Mouse (Mus musculus) lung, postnatal 14 days (tissue): ENCODE data around the gene Satb1.

Experiments used
- DNase-seq: peaks from one replicate; pipeline ENCODE4 v3.0.0; 2021

The Satb1 gene

DNA sequence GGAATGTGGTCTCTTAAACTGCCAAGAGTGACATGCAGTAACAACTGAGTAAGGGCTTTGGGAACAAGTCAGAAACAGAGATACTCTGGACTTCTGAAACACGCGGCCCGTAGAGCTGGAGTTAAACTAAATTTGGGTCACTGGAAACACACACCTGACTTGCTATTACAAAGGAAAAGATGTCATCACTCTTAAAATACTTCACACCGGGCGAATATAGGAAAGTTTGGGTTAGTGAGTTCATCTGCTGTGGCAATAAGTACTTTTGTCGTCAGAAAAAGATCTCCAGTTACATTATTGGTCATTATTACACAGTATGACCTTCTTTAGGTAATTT lies 19.3 kb downstream of the Satb1 start:
- no peak for DNase-seq

DNA sequence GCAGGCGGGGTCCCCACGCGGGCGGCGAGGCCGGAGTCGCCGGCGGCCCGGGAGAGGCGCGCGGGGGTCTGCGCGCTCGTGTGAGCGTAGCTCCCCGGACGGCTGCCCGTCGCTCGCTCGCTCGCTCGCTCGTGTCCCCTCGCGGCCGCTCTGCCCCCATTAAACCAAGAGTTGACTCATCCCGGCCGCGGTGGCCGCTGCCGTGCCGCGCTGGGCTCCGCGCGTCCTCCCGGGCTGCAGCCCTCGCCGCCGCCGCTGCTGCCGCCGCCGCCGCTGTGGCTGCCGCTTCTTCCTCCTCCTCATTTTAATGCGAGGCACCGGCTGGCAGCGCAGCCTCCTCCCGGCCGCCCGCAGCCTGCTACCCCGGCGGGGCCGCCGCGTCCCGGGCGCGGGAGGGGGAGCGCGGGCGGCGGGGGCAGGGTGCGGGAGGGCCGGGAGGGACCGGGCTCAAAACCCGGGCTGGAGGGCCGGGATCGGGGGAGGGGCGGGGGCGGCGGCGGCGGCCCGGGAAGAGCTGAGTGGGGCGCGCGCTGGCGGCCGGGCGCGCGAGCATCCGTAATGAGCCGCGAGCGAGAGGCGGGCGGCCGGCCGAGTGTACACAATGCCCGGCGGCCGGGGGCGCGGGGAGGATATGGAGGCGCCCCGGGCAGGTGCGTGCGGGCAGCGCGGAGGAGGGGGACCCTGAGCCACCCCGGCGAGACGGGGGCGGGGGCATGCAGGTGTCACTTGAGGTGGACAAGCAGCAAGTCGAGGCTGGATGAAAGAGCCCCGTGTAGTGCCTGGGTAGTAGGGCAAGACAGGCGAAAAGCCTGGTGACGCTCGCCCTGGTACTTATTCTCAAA lies 19.9 kb downstream of the Satb1 start:
- DNase-seq = peak; percentile 58

DNA sequence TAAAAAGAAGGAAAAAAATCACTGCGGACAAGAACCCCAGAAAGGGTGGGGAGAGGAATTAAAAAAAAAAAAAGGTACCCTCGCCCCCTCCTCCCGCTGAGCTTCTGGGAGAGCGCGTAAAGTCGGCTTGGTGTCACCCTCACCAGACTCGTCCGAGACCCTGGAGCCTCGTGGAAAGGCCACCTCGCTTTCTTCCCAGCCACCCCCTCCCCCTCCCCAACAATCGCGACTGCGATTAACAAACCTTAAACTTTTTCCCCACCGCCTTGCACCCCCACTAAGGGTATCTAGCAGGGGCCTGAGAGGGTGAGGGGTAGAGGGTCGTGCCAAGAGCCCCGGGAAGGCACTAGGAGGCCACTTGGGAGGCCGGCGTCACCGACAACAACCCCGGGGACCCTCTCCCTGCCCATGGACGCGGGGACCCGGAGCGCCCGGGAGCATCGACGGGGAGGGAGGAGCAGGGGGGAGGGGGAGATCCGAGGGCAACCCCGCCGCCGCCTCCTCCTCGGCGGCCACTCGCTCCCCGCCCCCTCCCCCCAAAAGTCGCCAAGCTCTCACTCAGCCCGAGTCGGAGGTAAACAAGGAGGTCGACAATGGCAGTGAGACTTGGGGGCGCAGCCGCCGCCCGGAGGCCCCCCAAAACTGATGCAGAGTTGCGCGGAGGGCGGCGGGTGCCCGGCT lies 20.7 kb downstream of the Satb1 start:
- DNase-seq = no peak

GRCm38 (mm10) chr17:51811911-51812260 lies 21.2 kb downstream of the Satb1 start:
- no peak for DNase-seq

GRCm38 (mm10) chr17:51811086-51811868 lies 21.8 kb downstream of the Satb1 start:
- DNase-seq = peak; percentile 56

DNA sequence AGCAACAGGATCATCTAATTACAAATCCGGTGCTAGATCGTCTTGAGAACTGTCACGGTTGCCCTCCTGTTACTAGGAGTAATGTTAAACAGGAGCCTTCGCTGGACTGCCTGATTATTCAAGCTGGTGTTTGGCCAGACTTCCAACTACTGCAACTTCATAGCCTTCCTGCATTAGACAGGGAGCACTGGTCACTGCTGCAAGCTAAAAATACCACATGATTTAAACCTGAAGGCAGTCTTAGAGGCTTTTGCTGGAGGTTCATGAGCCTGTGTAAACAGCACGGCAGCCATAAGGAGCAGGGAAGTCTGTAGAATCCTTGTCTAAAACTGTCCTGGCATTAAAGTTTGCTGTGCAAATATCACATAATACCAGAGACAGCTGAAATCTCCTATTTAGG lies 25.7 kb downstream of the Satb1 start:
- no peak for DNase-seq

DNA sequence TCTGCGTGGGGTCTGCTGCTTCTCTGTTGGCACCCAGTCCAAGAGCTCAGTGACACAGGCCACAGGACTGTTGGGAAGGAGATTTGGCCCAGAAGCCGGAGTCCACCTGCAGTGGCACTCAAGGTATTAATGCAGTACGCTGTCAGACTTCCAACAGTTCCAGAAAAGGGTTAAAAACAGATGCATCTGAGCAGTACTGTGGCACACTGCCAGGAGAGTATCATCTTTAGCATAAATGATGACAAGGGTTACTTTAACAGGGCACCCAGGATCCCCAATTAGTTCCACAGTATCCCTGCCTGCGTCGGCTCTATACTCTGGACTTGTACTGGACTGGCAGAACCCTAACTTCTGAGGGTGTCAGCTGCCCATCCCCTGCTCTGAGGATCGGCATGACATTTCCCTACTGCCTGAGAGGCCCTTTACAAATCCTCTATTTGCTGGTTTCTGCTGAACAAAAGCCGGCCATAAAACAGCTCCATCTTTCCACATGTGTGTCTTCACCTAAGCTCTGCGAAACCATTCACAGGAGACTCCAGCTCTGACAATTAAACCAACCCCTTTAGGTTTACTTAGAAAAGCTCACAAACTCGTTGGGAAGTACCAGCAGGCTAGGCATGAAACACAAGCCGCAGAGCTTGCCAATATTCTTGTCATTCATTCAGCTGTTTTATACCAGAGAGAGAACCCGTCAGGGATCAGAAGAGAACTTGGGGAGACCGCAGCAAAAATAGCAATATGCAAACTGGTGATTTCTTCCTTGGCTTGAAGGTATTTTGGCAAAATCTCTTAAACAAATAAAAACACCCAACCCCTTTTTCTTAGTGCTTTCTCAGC lies 26.7 kb downstream of the Satb1 start:
- DNase-seq = no peak

DNA sequence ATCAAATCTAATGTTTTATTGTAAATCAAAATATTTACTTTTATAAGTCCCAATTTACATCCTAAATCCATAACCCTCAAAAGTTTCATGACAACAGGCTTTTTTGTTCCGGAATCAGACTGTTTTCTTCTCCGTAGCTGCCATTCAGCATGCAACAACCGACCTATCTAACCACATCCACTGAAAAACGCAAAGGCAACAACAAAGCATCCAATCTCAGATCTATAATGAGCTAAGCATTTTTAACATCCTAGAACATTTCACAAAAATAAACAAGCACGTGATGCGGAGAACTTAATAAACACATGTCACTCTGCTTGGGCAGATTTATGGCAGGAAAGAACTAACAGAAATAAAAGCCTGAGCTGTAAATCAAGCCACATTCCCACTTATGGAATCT lies 32.9 kb downstream of the Satb1 start:
- no peak for DNase-seq

DNA sequence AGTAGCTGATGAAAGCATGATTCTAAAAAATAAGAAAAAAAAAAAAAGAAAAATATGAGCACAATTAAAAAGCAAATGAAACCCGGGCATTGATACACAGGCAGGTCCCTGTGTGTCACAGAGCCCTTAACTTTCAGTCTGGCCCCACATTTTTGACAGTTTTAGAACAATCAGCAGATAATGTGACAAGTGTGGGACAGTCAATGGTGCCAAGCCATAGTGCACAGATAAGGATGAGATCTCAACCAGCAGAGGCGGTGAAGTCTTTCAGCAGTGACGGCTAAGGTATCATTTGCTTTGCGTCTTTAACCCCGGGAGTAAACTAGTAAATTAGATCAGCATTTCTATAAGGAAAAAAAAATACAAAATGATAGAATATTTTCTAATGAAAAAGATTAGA lies 36.6 kb downstream of the Satb1 start:
- DNase-seq = no peak

DNA sequence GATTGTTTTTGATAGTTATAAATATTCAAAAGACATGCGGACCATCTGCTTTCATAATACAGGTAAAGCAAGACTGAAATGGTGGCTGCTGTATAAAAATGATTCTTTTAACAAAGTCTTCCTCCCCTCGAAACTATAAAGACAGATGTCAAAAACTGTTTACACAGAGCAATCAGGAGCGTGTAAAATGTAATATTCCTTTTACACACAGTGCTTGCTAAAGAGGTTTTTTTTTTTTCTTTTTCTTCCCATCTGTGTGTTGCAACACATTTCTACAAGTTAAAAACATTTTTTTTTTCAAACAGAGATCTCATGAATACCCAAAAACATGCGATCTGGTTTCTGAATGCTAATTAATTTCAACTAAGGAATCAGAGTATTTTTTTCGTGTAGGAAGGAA lies 41.9 kb downstream of the Satb1 start:
- DNase-seq = no peak

- no peak for DNase-seq
These were observed 42.6 kb downstream of the Satb1 start for GRCm38 (mm10) chr17:51790387-51791060.

GRCm38 (mm10) chr17:51789777-51790176 lies 43.3 kb downstream of the Satb1 start:
- DNase-seq = no peak

GRCm38 (mm10) chr17:51789098-51789497 lies 44.0 kb downstream of the Satb1 start:
- DNase-seq = no peak

DNA sequence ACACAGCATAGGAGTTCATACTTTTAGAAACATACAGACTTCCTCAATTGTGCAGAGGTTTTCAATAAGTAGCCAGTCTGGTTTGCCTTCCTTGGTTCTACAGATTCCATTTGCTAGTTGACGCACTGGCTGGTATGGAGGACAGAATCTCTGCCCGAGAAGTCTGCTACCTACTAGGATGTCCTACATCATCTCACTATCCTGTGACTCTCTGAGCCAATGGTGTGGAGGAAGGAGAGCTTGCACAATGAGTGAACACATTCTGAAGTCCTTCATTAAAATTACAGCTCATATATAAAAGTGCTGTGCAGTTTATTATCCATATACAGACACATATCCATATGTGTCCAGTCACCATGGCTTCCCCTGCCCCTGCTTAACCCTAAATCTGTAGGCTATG lies 45.1 kb downstream of the Satb1 start:
- DNase-seq = no peak

- no peak for DNase-seq
These were observed 47.0 kb downstream of the Satb1 start for GRCm38 (mm10) chr17:51786050-51786449.

DNA sequence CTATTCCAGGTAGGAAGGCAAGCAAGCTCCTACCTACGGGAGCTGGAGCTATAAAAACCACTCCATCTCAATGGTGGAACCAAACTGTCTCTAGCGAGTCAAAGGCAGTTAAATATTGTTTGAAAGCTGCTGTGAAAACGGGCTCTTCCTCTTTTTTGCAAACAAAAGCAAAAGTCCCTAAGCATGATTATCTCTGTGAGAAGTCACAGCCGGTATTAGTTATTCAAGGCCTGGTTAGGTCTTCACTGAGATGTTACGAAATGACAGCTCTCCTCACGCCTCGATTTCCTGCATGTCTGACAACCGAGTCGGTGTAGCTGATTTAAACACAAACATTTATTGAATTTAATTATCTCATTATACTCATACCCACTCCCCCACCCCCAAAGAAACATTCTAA lies 48.2 kb downstream of the Satb1 start:
- no peak for DNase-seq

- no peak for DNase-seq
These were observed 49.4 kb downstream of the Satb1 start for GRCm38 (mm10) chr17:51783591-51784279.

GRCm38 (mm10) chr17:51780036-51780435 lies 53.1 kb downstream of the Satb1 start:
- DNase-seq = no peak

DNA sequence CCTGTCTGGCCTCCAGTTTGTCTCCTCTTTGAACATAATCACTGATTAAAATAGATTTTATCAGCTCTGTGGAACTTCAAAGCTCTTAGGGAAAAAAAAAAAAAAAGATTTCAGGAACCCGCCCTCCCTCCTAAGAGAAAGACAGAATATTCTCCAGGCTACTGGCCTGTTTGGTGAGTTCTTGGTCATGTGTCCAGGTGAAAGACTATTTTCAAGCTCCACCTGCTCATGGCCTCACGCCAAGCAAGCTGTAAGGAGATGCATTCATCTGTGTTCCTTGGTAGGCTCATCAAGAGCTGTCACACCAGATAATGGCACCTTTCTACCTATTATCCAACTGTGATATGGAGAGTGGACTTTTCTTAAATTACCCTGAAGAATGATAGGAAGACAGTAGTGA lies 54.1 kb downstream of the Satb1 start:
- DNase-seq = no peak

DNA sequence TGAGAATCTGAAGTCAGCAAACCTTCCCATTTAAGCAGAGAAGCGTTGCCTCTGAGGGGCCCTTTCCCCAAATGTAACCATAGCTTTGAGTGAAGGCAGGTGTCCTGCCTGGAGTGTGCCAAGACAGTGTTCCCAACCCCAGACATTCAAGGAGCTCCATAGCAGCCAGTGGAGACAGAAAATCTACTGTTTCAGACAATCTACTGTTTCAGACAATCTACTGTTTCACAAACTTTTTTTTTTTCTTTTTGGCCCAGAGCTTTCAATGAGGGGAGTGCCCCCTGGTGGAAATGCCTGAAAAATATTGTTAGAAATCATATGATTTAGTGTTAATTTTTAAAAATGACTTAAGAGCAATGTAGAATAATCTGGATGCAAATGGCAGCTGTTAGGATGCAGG lies 55.3 kb downstream of the Satb1 start:
- peak; percentile 24 for DNase-seq

DNA sequence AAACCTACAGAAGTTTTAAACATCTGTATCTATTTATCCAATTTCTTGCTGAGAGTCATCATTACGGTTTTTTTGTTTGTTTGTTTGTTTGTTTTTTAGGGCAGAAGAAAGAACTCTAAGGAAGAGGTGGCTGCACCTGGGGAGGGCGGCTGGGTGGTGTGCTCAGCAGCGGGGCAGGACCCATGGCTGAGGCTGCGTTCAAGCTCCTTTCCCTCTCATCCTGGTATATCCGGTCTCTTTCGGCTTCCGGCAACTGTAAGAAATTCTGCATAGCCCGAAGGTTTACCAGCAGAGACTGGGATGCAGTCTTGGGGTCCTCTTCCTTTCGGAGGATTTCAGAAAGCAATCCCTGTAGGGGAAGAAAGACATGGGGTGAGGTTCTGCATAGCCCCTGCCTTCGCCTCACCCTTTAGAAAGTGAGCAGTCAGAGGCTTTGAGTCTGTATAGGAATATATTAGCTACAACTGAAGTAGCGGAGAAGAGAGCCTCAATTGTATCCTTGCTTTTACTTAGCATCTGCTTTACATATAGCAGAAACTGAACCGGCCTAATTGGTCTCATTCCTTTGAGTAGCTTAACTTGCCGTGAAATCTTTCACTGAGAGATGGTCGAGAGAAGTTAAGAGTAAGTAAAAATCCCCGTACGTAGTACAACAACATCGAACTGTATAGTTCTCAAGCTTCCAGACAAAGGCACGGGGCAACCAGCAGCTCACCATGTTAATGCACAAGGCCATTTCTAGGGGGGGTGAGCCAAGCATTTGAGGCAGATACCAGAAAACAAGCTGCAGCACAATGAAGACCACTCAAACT lies 57.8 kb downstream of the Satb1 start:
- no peak for DNase-seq
